Mouse (Mus musculus) left cerebral cortex, postnatal 4 days (tissue): ENCODE data around the gene Phykpl. TPM values are rescaled to one million over a fixed set of nuclear protein-coding genes. Genes with fewer than 3 reads are reported as not detected.
A peak's percentile ranks its signal among the peaks of the same experiment; 100 is the strongest.

Source experiments
- DNase-seq: peaks from one replicate; pipeline ENCODE4 v3.0.0-alpha.2; 2022
- intact Hi-C: fragments of 180-260 bp; cut with DNase I; formaldehyde crosslinking; loops from one replicate; pipeline ENCODE4 v1.15.1; 2025
- total RNA-seq, 2 experiments: library from RNA; stranded (reverse); gene quantifications; 2 replicates each; pipeline ENCODE4 v1.2.3; 2021

The Phykpl gene
- 1 to 10 TPM; 7.6 to 8.1 TPM for total RNA-seq

DNA sequence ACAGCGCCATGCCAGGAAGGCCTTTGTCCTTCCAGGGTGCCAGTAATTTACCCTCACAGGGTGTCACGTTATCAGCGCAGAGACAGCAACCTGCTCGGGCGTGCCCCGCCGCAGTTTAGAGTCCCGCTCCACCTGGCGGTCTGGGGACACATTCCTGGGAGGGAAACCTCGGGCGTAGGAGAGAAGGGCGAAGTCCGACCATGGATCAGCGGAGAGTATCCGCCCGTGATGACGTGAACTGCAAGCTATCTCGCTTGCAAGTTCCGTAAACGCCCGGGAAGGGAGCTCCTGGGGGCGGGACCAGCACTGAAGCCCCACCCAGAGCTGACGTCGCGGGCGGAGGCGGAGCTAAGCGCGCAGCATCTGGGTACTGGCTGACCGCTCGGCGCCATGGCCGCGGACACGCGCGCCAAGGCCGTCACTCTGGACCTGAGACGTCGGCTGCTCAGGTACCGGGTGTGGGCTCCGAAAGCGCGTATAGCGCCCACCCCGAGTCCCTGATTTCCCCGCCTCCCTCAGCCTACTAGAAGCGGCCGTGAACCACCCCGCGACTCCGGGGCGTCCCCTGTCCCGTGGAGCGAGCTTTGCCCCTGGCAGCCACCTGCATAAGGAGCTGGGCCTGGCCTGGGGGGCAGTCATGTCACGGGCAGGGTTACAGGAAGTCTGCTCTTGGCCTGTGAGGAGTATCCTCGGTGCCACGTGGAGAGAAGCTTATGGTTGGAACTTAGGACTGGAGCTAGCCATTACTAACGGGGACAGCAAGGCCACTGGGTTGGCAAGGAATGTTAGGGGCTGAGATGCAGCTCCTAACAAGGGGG lies at the start of gene Phykpl:
Gene Phykpl, plus strand, starts transcription at position 327 of the 818 bp plus-strand sequence.
- DNase-seq, result peak; percentile 96
- intact Hi-C loops, result no loop called here

DNA sequence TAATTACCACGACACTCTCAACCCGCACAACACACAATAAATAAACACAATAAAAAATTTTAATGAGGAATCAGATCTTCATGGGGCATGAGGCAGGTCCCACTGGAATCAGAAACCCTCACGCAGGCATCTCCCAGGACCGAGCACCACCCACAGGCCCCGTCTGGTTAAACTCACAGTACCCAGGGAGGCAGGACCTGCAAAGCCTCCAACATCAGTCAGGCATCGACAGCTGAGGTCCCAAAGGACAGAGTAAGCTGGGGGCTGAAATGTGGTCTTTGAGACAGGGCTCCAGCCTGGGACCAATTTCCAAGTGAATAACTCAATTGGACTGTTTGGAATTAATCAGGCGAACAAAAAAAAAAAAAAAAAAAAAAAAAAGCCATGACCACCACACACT lies 46.2 kb upstream of the Phykpl start:
- intact Hi-C loops, result loop anchor here (2.0 kb wide), 1 partner anchor 248 kb away; no protein-coding TSS in a partner anchor
- no peak for DNase-seq

- intact Hi-C loops, result loop anchor here (2.0 kb wide), 1 partner anchor 248 kb away; no protein-coding TSS in a partner anchor
- no peak for DNase-seq
Observed at GRCm38 (mm10) chr11:51538919-51539758, 45.4 kb upstream of the Phykpl start.

DNA sequence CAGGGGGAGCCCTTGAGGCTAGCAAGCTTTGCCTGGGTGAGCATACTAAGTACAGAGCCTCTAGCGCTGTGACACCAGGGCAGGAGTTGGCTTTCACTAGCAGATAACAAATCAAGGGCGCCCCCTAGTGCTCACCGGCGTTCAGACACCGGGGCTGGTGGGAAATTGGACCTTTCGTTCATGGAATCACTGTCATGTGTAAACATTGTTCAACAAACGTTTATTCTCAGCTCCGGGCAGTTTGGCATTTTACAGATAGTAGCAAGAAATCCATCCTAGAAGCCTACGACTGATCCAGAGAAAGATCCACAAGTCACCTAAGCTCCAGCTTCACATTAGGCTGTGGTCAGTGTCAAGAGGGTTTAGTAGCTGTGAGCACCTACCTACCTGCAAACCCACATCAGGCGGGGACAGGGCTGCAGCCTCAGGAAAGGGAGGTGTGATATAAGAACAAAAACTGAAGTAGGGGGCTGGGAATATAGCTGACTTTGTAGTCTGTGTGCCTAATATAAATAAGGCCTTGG lies 44.7 kb upstream of the Phykpl start:
- peak; percentile 98 for DNase-seq
- intact Hi-C loops, result loop anchor here (2.0 kb wide), 1 partner anchor 249 kb away; no protein-coding TSS in a partner anchor

DNA sequence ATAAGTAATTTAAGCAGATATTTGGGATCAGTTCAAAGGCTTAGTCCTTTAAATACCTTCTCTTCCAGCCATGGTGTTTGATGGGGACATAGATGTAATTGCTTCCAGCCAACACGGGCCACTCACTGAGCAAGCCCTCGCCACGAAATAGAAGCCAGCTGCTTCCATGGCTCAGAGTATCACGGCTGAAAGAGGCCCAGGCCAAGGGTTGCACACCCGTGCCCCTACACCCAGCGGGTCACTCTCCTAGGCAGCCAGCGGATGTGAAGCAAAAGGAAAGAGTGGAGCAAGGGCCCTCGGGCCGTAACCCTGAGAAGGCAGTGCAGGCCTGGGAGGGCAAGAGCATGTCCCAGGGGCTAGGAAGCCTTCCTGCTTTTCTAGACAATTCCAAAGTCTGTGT lies 42.1 kb upstream of the Phykpl start:
- no peak for DNase-seq
- intact Hi-C loops, result no loop called here

DNA sequence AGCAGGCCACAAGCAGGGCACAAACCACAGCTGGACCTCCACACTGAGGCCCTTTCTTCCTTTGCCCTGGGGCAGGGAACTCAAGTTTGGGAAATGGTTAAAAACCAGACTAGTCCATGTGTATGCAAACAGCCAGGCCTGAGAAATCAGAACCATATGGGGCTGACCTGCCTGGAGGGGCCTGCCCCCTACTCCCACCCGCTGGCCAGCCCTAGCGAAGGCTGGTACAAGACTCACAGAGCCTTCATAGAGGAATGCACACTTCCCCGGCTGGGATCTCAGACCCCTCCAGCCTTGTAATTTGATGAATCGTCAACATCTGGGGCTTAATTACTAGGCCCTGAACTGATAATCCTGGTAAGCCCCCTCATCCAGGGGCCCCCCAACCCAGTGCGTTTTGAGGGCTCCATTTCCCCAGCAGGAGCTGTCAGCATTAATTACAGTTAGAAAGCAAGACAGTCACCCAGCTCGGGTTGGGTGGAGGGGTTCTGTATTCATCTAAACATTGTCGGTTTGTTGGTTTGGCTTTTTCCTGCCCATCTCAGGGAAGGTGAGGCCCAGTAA lies 41.0 kb upstream of the Phykpl start:
- intact Hi-C loops, result no loop called here

DNA sequence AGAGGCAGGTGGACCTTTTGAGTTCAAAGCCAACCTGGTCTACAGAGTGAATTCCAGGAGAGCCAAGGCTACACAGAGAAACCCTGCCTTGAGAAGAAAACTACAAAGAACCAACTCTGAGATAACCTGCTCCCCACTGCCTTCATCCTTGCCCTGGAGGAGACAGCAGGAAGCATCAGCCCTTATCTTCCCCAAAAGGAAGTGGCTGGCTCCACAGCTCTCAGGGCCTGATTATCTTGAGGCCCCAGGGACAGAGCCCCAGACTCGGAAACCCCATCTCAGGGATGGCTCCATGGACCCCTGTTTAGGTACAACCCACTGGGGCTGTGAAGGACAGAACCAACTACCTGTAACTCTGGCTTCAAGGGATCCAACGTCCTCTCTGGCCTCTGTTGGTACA lies 40.1 kb upstream of the Phykpl start:
- intact Hi-C loops, result no loop called here
- DNase-seq, result no peak

More for the DNA sequence above, 41.0 kb upstream of the Phykpl start:
- DNase-seq, result no peak

DNA sequence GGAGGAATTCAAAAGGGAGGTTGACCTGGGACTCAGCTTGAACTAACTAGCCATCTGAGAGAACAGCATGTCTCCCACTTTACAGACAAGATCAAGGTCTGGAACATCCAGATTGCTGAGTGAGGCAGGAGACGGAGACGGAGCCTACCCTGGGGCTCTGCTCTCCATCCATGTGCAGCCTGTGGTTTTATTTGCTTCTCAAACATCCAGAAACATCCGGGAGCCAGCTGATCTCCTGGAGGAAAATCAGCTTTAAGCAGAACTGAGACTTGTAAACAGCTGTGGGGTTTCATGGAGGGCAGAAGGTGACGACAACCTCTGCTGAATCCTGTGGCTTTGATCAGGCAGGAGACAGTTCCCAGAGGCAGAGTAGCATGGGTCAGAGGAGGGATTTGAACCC lies 38.7 kb upstream of the Phykpl start:
- DNase-seq, result no peak
- intact Hi-C loops, result no loop called here

- DNase-seq, result no peak
Observed at GRCm38 (mm10) chr11:51551253-51551652, 33.3 kb upstream of the Phykpl start.

DNA sequence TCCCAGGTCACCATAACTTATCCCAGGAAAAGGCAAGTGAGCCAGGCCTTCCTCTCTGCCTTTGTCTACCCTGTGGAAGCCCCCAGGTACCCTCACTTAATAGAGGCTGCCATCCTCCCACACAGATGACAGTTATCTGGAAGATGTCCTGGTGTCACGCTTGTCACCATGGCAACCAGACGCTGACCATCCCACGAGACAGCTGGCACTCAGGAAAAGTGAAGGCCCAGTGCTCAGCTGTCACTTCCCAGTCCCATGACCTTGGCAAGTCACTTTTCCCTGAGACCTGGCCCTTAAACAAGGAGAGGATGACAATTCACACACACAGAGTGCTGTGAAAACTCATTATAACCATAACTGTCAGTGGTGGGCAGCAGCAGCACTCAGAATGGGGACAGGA lies 32.5 kb upstream of the Phykpl start:
- DNase-seq, result no peak
- intact Hi-C loops, result no loop called here

More at GRCm38 (mm10) chr11:51551253-51551652, 33.3 kb upstream of the Phykpl start:
- intact Hi-C loops, result no loop called here

DNA sequence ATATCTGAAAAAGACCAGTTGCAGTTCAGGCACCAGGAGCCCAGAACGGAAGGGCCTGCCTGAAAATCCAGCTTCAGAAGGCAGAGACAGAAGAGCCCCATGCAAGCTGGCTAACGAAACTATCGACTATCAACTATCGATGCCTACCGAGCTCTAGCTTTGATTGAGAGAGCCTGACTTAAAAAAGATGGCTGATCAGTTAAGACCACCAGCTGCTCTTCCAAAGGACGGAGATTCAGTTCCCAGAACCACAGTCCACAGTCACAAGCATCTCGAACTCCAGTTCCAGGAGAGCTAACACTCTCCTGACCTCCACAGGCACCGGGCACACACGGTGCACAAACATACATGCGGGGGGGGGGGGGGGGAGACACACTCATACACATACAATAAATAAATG lies 30.0 kb upstream of the Phykpl start:
- no peak for DNase-seq
- intact Hi-C loops, result no loop called here

GRCm38 (mm10) chr11:51555066-51555465 lies 29.5 kb upstream of the Phykpl start:
- intact Hi-C loops, result no loop called here
- no peak for DNase-seq

- intact Hi-C loops, result no loop called here
Observed at GRCm38 (mm10) chr11:51563276-51563675, 21.3 kb upstream of the Phykpl start.

GRCm38 (mm10) chr11:51565062-51565461 lies 19.5 kb upstream of the Phykpl start:
- no peak for DNase-seq
- intact Hi-C loops, result no loop called here

More at GRCm38 (mm10) chr11:51563276-51563675, 21.3 kb upstream of the Phykpl start:
- DNase-seq, result no peak

DNA sequence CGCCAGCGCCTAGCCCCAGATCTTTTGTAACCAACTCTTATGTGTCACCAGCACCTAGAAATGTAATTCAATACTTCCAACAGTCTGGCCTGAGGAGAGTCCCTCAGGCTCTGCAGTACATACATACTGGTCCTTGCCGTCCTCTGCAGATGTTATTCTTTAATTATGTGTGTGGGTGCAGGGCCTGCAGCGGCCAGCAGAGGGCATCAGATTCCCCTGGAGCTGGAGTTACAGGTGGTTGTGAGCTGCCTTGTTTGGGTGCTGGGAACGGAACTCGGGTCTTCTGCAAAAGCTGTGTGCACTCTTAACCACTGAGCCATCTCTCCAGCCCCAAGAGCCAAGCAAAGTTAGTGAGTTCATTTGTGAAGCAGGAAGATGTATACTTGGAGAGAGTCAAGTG lies 18.6 kb upstream of the Phykpl start:
- DNase-seq, result no peak
- intact Hi-C loops, result no loop called here

- intact Hi-C loops, result no loop called here
- no peak for DNase-seq
Observed at GRCm38 (mm10) chr11:51568801-51569200, 15.8 kb upstream of the Phykpl start.

- intact Hi-C loops, result no loop called here
- peak; percentile 67 for DNase-seq
Observed at GRCm38 (mm10) chr11:51576454-51576853, 8.1 kb upstream of the Phykpl start.

DNA sequence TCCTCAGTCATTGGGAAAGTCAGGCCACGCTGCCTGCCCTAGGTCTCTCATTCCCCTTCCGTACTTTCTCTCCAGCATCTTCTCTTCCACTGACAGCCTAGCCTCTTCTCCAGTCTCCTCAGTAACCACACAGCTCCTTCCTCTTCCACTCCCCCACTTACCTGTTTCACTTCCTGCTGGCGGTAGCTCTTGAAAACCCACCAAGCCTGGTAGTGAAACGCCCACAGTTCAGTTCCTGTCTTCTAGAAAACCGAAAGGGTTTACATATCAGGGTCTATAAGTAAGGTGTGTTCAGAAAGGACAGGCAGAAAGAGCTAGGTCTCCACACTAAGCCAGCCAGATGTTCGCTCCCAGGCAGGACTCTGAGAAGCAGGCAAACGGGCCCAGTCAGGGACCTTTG lies 7.0 kb upstream of the Phykpl start:
- intact Hi-C loops, result no loop called here
- DNase-seq, result no peak

DNA sequence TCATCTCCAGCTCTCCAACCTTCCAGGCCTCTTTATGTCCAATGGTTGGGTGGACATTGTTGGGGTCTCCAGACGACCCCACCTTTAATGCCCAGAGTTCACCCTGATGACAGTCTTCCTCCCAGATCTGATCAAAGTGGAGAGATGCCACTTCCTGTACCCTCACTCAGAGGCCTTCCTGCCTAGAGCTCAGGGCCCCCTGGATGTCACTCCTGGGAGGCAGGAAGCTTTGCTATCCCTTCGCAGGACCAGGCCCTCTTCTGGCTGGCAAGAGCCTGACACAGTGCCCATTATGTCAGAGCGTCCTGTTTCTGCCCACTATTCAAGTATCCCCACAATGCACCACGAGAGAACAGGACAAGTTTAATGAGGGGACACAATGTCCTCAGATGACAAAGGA lies 5.5 kb upstream of the Phykpl start:
- intact Hi-C loops, result no loop called here
- no peak for DNase-seq

DNA sequence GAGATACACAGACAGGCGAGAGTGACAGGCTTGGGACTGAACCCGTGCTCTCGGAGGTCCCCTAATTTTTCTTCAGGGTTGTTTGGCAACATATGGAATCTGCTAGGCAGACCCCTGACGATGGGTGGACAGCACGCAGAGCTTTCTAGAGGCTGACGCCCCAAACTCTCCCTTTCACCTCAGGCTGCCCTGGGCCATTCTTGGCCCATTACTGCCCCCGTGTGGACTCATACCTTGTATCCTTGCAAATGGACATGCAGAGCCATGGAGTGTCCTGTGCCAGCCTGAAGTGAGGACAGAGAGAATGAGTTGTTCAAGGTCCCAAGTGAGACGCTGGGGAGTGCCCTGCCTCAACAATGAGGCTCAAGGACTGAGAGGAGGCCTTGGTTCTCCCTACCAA lies 1.8 kb upstream of the Phykpl start:
- peak; percentile 82 for DNase-seq
- intact Hi-C loops, result no loop called here

GRCm38 (mm10) chr11:51584057-51584430 lies 513 bp upstream of the Phykpl start:
- DNase-seq, result no peak
- intact Hi-C loops, result no loop called here
